Mouse (Mus musculus): ENCODE data around the gene Bmp2k.
A peak's percentile ranks its signal among the peaks of the same experiment; 100 is the strongest.

- TF ChIP-seq CTCF (IDR thresholded peaks at IDR 0.05; ENCODE audit: low read depth) (peak; percentile 77), EP300 (IDR thresholded peaks at IDR 0.05; ENCODE audit: low read depth) (no peak)
These were observed 131.0 kb downstream of the Bmp2k start for GRCm38 (mm10) chr5:97128242-97129226.
